Mouse (Mus musculus) midbrain, embryonic 10.5 days (tissue): ENCODE data around the gene Tex13c3. TPM values are rescaled to one million over a fixed set of nuclear protein-coding genes. Genes with fewer than 3 reads are reported as not detected.
"Not testable (repeated sequence)": the region's sequence is repeated elsewhere in the genome, so short reads cannot be mapped to it uniquely, and the experiment has no call there.

Experiments used
- DNase-seq: peaks from one replicate; pipeline ENCODE4 v3.0.0-alpha.2; 2017; ENCODE audit warnings: low spot score
- H3K27ac ChIP-seq: fragments of 300-500 bp; sonication (generic); replicated peaks from 2 replicates; pipeline ENCODE4 v1.5.1; 2016; ENCODE audit warnings: mild to moderate bottlenecking
- H3K27me3 ChIP-seq: fragments of 300-500 bp; sonication (generic); 2 replicates; pipeline ENCODE4 v1.6.1; 2016; ENCODE audit warnings: low read depth, mild to moderate bottlenecking; ENCODE audit not compliant: poor library complexity, severe bottlenecking
- H3K36me3 ChIP-seq: fragments of 300-500 bp; sonication (generic); 2 replicates; pipeline ENCODE4 v1.6.1; 2016; ENCODE audit warnings: mild to moderate bottlenecking, moderate library complexity
- H3K4me1 ChIP-seq: fragments of 300-500 bp; sonication (generic); 2 replicates; pipeline ENCODE4 v1.6.1; 2016
- H3K4me3 ChIP-seq: fragments of 300-500 bp; sonication (generic); 2 replicates; pipeline ENCODE4 v1.5.1; 2016; ENCODE audit warnings: mild to moderate bottlenecking, moderate library complexity
- H3K9me3 ChIP-seq: fragments of 300-500 bp; sonication (generic); replicated peaks from 2 replicates; pipeline ENCODE4 v1.6.1; 2016; ENCODE audit warnings: mild to moderate bottlenecking
- WGBS: fragments of 180-500 bp; shearing (Covaris S2); methylation state at CpG from one replicate; pipeline ENCODE4 v1.1.7; 2016; 5-methylcytosine and 5-hydroxymethylcytosine counted together
- polyA plus RNA-seq: library from polyadenylated mRNA; unstranded; fragments of >200 nt; fragmentation: Nextera tagmentation; extraction: Ambion mirVana; gene quantifications from 2 replicates; pipeline ENCODE4 v1.2.1, GENCODE M21; 2016

Tex13c3 gene
- polyA plus RNA-seq: not detected in 2 replicates

DNA sequence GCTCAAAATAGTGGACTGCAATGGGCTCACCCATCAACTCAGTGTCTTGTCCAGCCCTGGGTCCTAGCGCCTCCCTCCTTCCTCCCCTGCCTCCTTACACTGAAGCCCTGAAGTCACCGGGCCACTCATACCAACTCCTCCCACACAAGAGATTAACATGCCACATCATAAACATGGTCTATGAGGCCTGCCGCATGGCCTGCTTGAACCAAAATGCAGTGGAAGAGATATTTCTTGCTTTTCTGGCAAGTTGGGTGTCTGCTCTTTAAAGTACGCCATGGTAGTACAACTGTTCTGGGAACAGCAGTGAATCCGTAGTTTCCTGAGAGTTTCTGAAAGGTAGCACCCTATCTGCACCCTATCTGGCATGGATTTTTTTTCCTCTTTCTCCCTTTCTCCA, at the start of gene Tex13c3:
Gene Tex13c3, minus strand, starts transcription at position 101 of the 400 bp plus-strand sequence.
- H3K27me3 ChIP-seq, DNase-seq, H3K36me3 ChIP-seq, H3K27ac ChIP-seq, H3K4me3 ChIP-seq, H3K4me1 ChIP-seq, H3K9me3 ChIP-seq: not testable (repeated sequence)
- 92% methylated on average over 5 of the region's 5 CpGs for WGBS

DNA sequence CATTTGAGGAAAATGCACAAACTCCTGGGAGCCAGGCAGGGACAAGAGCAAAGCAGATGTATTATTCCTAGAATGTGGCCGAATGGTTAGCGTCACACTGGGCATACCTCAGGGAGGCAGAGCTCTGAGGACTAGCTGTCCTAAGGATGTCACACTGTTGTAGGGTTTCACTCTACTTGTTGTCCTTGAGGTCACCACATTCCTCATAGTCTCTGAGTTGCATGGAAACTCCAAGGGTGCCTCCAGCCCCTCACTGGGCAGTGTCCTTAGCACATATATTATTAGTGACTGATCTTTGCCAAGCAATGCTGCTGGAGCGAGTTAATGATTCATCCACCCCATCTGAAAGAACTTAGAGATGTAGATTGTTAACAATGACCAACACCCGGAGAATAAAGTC, 8.6 kb upstream of the Tex13c3 start:
- Histone ChIP-seq H3K9me3 (no peaks in the 10 kb centered on the region), H3K27me3 (no peaks in the 10 kb centered on the region), H3K4me3 (no peak overlapping the region), H3K36me3 (no peaks in the 10 kb centered on the region), H3K4me1 (no peaks in the 10 kb centered on the region), H3K27ac (no peak overlapping the region)
- 85% methylated on average over 4 of the region's 4 CpGs for WGBS
- DNase-seq: no peak
